Mouse (Mus musculus) MEL (cell line): ENCODE results near the gene Pxylp1. TPM values are rescaled to one million over a fixed set of nuclear protein-coding genes. Genes with fewer than 3 reads are reported as not detected.

Experiments used
- DNase-seq: peaks from one replicate; pipeline ENCODE4 v3.0.0; 2011; ENCODE audit warnings: low read depth, low spot score
- H3K27ac ChIP-seq: 2 replicates; pipeline ENCODE4 v1.5.1; 2012; ENCODE audit warnings: low read depth, mild to moderate bottlenecking, control low read depth, low read length, moderate library complexity; ENCODE audit not compliant: control insufficient read depth
- H3K27me3 ChIP-seq, 2 experiments: fragments of 150-350 bp in 1 of 2; sonication (generic) in 1 of 2; 2 replicates each; pipeline ENCODE4 v1.6.1; 2012; ENCODE audit warnings: low read length in 2 of 2, mild to moderate bottlenecking in 2 of 2, improper control_type of control experiment in 1 of 2, moderate library complexity in 1 of 2; ENCODE audit not compliant: insufficient read depth in 2 of 2, control insufficient read depth in 1 of 2
- H3K36me3 ChIP-seq, 2 experiments: 2 replicates each; pipeline ENCODE4 v1.6.1; 2012 to 2014; ENCODE audit warnings: low read length in 2 of 2, improper control_type of control experiment in 1 of 2, inconsistent platforms in 1 of 2, mild to moderate bottlenecking in 1 of 2; ENCODE audit not compliant: insufficient read depth in 2 of 2, control insufficient read depth in 1 of 2
- H3K4me1 ChIP-seq, 2 experiments: fragments of 150-350 bp in 1 of 2; sonication (generic) in 1 of 2; 2 replicates each; pipeline ENCODE4 v1.6.1; 2012; ENCODE audit warnings: low read length in 2 of 2, improper control_type of control experiment in 1 of 2, mild to moderate bottlenecking in 1 of 2; ENCODE audit not compliant: insufficient read depth in 2 of 2, control insufficient read depth in 1 of 2
- H3K4me3 ChIP-seq, 2 experiments: fragments of 150-350 bp in 1 of 2; sonication (generic) in 1 of 2; 2 replicates each; pipeline ENCODE4 v1.5.1; 2012; ENCODE audit warnings: low read depth in 2 of 2, low read length in 2 of 2, mild to moderate bottlenecking in 2 of 2, moderate library complexity in 2 of 2, control low read depth in 1 of 2, improper control_type of control experiment in 1 of 2; ENCODE audit not compliant: control insufficient read depth in 1 of 2, insufficient read depth in 1 of 2
- H3K79me2 ChIP-seq: 2 replicates; pipeline ENCODE4 v1.6.1; 2012; ENCODE audit warnings: mild to moderate bottlenecking, low read length, moderate library complexity; ENCODE audit not compliant: control insufficient read depth, poor library complexity, insufficient read depth
- H3K9ac ChIP-seq: 2 replicates; pipeline ENCODE4 v1.6.1; 2012; ENCODE audit warnings: low read depth, mild to moderate bottlenecking, control low read depth, low read length, moderate library complexity; ENCODE audit not compliant: control insufficient read depth, poor library complexity, severe bottlenecking
- H3K9me3 ChIP-seq: fragments of 150-350 bp; sonication (generic); replicated peaks from 2 replicates; pipeline ENCODE4 v1.6.1; 2012; ENCODE audit warnings: mild to moderate bottlenecking, low read length, improper control_type of control experiment, moderate library complexity; ENCODE audit not compliant: insufficient read depth
- CTCF ChIP-seq, 3 experiments: IDR thresholded peaks in 2 of 3; conservative IDR thresholded peaks in 1 of 3; 2 replicates each; pipeline ENCODE4 v1.5.1; 2011 to 2012; ENCODE audit warnings: low read length in 3 of 3, low read depth in 2 of 3, mild to moderate bottlenecking in 2 of 3, improper control_type of control experiment in 1 of 3, inconsistent platforms in 1 of 3, mixed read lengths in 1 of 3, moderate library complexity in 1 of 3; ENCODE audit not compliant: control insufficient read depth in 1 of 3, insufficient read depth in 1 of 3, poor library complexity in 1 of 3, severe bottlenecking in 1 of 3
- E2F4 ChIP-seq: IDR thresholded peaks from 2 replicates; pipeline ENCODE4 v1.6.1; 2011; ENCODE audit warnings: low read depth, low read length, improper control_type of control experiment, borderline replicate concordance
- EP300 ChIP-seq, 2 experiments: IDR thresholded peaks; 2 replicates each; pipeline ENCODE4 v1.6.1; 2011; ENCODE audit warnings: improper control_type of control experiment in 2 of 2, low read length in 2 of 2, low read depth in 1 of 2, mild to moderate bottlenecking in 1 of 2
- ETS1 ChIP-seq: IDR thresholded peaks from 2 replicates; pipeline ENCODE4 v1.6.1; 2012; ENCODE audit warnings: low read depth, mild to moderate bottlenecking, inconsistent platforms, low read length, improper control_type of control experiment, moderate library complexity
- GATA1 ChIP-seq: IDR thresholded peaks from 2 replicates; pipeline ENCODE4 v1.6.1; 2011; ENCODE audit warnings: low read depth, low read length, improper control_type of control experiment
- KAT2A ChIP-seq: conservative IDR thresholded peaks from 2 replicates; pipeline ENCODE4 v1.6.1; 2012; ENCODE audit warnings: low read depth, low read length, improper control_type of control experiment, inconsistent platforms
- MAX ChIP-seq: IDR thresholded peaks from 2 replicates; pipeline ENCODE4 v1.6.1; 2011; ENCODE audit warnings: low read length, improper control_type of control experiment
- MAZ ChIP-seq: IDR thresholded peaks from 2 replicates; pipeline ENCODE4 v1.6.1; 2012; ENCODE audit warnings: low read depth, mild to moderate bottlenecking, inconsistent platforms, low read length, improper control_type of control experiment
- MEF2A ChIP-seq: IDR thresholded peaks from 2 replicates; pipeline ENCODE4 v1.6.1; 2014; ENCODE audit warnings: low read depth, mild to moderate bottlenecking, inconsistent platforms, low read length, improper control_type of control experiment; ENCODE audit not compliant: poor library complexity, insufficient replicate concordance, severe bottlenecking; ENCODE audit errors: extremely low read depth
- MXI1 ChIP-seq: IDR thresholded peaks from 2 replicates; pipeline ENCODE4 v1.6.1; 2011; ENCODE audit warnings: mild to moderate bottlenecking, low read depth, low read length, improper control_type of control experiment
- MYB ChIP-seq: IDR thresholded peaks from 2 replicates; pipeline ENCODE4 v1.6.1; 2011; ENCODE audit warnings: mild to moderate bottlenecking, low read depth, low read length, improper control_type of control experiment
- MYC ChIP-seq: IDR thresholded peaks from 2 replicates; pipeline ENCODE4 v1.6.1; 2011; ENCODE audit warnings: low read depth, mild to moderate bottlenecking, low read length, improper control_type of control experiment, moderate library complexity
- NELFE ChIP-seq: IDR thresholded peaks from 2 replicates; pipeline ENCODE4 v1.6.1; 2011; ENCODE audit warnings: low read depth, low read length, improper control_type of control experiment
- NRF1 ChIP-seq: IDR thresholded peaks from 2 replicates; pipeline ENCODE4 v1.6.1; 2014; ENCODE audit warnings: low read depth, mild to moderate bottlenecking, inconsistent platforms, low read length, improper control_type of control experiment, moderate library complexity; ENCODE audit not compliant: poor library complexity, insufficient read depth, severe bottlenecking
- POLR2A ChIP-seq, 2 experiments: IDR thresholded peaks; 2 replicates each; pipeline ENCODE4 v1.6.1; 2011 to 2012; ENCODE audit warnings: low read length in 2 of 2, mild to moderate bottlenecking in 2 of 2, control low read depth in 1 of 2, improper control_type of control experiment in 1 of 2, low read depth in 1 of 2, moderate library complexity in 1 of 2; ENCODE audit not compliant: control insufficient read depth in 1 of 2, insufficient read depth in 1 of 2, poor library complexity in 1 of 2
- POLR2AphosphoS2 ChIP-seq: IDR thresholded peaks from 2 replicates; pipeline ENCODE4 v1.6.1; 2011; ENCODE audit warnings: low read length, improper control_type of control experiment
- POLR2AphosphoS5 ChIP-seq: IDR thresholded peaks from 2 replicates; pipeline ENCODE4 v1.6.1; 2012; ENCODE audit warnings: low read depth, borderline replicate concordance, mild to moderate bottlenecking, inconsistent platforms, low read length, moderate library complexity, mixed read lengths
- RAD21 ChIP-seq: IDR thresholded peaks from 2 replicates; pipeline ENCODE4 v1.6.1; 2011; ENCODE audit warnings: mild to moderate bottlenecking, low read depth, low read length, improper control_type of control experiment
- RCOR1 ChIP-seq: IDR thresholded peaks from 2 replicates; pipeline ENCODE4 v1.6.1; 2012; ENCODE audit warnings: low read depth, mild to moderate bottlenecking, inconsistent platforms, low read length, improper control_type of control experiment
- SIN3A ChIP-seq: IDR thresholded peaks from 2 replicates; pipeline ENCODE4 v1.6.1; 2012; ENCODE audit warnings: low read length, improper control_type of control experiment, inconsistent platforms
- SMC3 ChIP-seq: IDR thresholded peaks from 2 replicates; pipeline ENCODE4 v1.6.1; 2011; ENCODE audit warnings: low read depth, low read length, improper control_type of control experiment
- TAL1 ChIP-seq: IDR thresholded peaks from 2 replicates; pipeline ENCODE4 v1.6.1; 2012; ENCODE audit warnings: mild to moderate bottlenecking, inconsistent platforms, low read length, moderate library complexity, mixed read lengths
- TCF12 ChIP-seq: IDR thresholded peaks from 2 replicates; pipeline ENCODE4 v1.6.1; 2014; ENCODE audit warnings: low read depth, mild to moderate bottlenecking, inconsistent platforms, low read length, improper control_type of control experiment, moderate library complexity
- USF2 ChIP-seq, 2 experiments: IDR thresholded peaks; 2 replicates each; pipeline ENCODE4 v1.6.1; 2011 to 2012; ENCODE audit warnings: improper control_type of control experiment in 2 of 2, low read length in 2 of 2, borderline replicate concordance in 1 of 2, inconsistent platforms in 1 of 2, low read depth in 1 of 2, mild to moderate bottlenecking in 1 of 2; ENCODE audit not compliant: insufficient read depth in 1 of 2
- ZC3H11A ChIP-seq: IDR thresholded peaks from 2 replicates; pipeline ENCODE4 v1.6.1; 2012; ENCODE audit warnings: low read depth, mild to moderate bottlenecking, inconsistent platforms, low read length, improper control_type of control experiment
- ZKSCAN1 ChIP-seq: IDR thresholded peaks from 2 replicates; pipeline ENCODE4 v1.6.1; 2012; ENCODE audit warnings: low read depth, mild to moderate bottlenecking, inconsistent platforms, low read length, improper control_type of control experiment, moderate library complexity
- ZMIZ1 ChIP-seq: IDR thresholded peaks from 2 replicates; pipeline ENCODE4 v1.6.1; 2012; ENCODE audit warnings: low read depth, mild to moderate bottlenecking, inconsistent platforms, low read length, improper control_type of control experiment, moderate library complexity
- ZNF384 ChIP-seq: IDR thresholded peaks from 2 replicates; pipeline ENCODE4 v1.6.1; 2012; ENCODE audit warnings: low read depth, mild to moderate bottlenecking, inconsistent platforms, low read length, improper control_type of control experiment
- polyA plus RNA-seq, 2 experiments: library from polyadenylated mRNA; stranded (reverse) in 1 of 2; unstranded in 1 of 2; fragments of >175 nt in 1 of 2; fragments of >200 nt in 1 of 2; gene quantifications; 2 replicates each; pipeline versions ENCODE4 v1.2.1 to v1.2.4; 2012; ENCODE audit warnings: low replicate concordance in 2 of 2, low read depth in 1 of 2; ENCODE audit not compliant: insufficient read length in 2 of 2, insufficient read depth in 1 of 2, missing spikeins in 1 of 2
- total RNA-seq: library from RNA; depleted of rRNA; stranded (reverse); fragments of 300-350 nt; gene quantifications from 2 replicates; pipeline ENCODE4 v1.2.3, GENCODE M21; 2012

The Pxylp1 gene
- total and polyA plus RNA-seq, 3 experiments = 5.7 to 9.9 TPM; not detected in 1

DNA sequence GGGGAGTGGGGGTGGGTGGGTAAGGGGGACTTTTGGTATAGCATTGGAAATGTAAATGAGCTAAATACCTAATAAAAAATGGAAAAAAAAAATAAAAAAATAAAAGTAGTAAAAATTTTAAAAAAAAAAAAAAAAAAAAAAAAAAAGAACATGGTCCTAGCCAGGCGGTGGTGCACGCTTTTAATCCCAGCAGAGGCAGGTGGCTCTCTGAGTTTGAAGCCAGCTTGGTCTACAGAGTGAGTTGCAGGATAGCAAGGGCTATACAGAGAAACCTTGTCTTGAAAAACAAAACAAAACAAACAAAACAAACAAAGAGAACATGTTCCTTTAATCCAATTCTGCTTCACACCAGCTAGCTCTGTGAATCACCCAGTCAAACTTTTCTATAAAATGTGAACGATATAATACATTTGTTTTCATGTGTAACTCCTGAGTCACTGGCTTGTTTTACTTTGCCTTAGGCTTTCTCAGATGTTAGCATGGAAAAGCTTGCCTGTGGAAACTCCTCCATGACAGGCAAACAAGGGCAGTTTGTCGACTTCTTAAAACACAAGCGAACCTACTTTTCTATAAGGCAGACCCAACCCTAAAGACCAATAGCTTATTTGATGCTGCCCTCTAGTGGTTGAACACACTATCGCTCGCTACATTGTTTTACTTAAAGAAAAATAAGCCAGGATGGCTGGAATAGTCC is 74.2 kb downstream of the Pxylp1 start (continued):
- TF ChIP-seq MAZ (no peak), GATA1 (no peak)

DNA sequence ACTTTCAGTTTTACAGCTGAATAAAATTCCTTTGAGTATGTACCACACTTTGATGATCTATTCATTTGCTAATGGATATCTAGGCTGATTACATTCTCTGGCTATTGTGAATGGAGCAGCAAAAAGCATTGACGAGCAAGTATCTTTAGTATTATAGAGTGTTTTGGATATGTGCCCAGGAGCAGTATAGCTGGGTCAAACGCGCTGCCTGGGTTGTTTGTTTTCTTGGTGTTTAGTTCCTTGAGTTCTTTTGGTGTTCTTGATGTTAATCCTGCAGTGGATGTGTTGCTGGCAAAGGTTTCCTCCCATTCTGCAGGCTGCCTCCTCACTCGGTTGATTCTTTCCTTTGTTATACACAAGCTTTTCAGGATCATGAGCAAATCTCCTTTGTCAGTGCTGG is 80.5 kb downstream of the Pxylp1 start:
- Histone ChIP-seq H3K9me3 (no peaks in the 10 kb centered on the region), H3K27me3 (no peaks in the 10 kb centered on the region), H3K36me3 (no peaks in the 10 kb centered on the region), H3K79me2 (no peaks in the 10 kb centered on the region), H3K9ac (no peak overlapping the region), H3K27ac (no peak overlapping the region), H3K4me1 (no peaks in the 10 kb centered on the region), H3K4me3 (no peak overlapping the region)
- no peak for DNase-seq
- TF ChIP-seq NELFE = no peak
- TF ChIP-seq ZC3H11A = no peak
- TF ChIP-seq MYC = no peak
- no peak for TF ChIP-seq NRF1
- TF ChIP-seq POLR2AphosphoS5 = no peak
- TF ChIP-seq POLR2A (IDR thresholded peaks at IDR 0.05; ENCODE audit: control insufficient read depth in 1 of 2, insufficient read depth in 1 of 2, low read depth in 1 of 2, low read length in 2 of 2, poor library complexity in 1 of 2) = no peak
- TF ChIP-seq MYB = no peak
- no peak for TF ChIP-seq ZMIZ1
- no peak for TF ChIP-seq RCOR1

DNA sequence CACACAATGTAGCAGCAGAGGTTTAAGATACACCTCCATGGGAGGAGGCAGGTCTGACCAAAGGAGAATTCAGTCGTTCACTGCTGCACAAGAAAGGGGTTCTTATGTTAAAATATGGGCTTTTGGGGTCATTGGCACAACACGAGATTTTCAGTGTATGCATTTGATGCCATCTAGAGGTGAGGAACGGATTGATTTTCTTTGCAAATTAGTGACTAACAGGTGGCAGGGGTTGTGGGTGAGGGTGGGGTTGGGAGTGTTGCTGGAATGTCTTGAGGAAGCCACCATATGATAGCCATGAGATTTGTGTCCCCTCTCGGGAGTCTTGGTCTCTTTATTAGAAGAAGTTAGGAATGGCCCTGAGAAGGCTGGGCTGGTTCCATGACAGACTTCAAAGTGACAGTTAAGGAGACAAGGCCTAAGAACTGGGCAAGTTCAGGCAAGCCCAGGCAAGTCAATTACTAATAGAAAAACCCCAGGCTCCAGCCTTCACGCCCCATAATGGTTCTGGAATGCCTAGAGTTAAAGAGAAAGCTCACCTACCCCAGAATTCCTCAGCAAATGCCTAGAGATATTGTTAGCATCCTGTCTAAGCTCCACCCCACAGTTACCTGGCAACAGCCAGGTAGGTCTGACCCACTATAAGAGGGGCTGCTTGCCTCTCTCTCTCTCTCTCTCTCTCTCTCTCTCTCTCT is 92.2 kb downstream of the Pxylp1 start:
- no peaks in the 10 kb centered on the region for H3K79me2 ChIP-seq
- TF ChIP-seq SMC3 (peak; percentile 85), MEF2A (no peak), E2F4 (no peak), SIN3A (0 out of 2 replicates have a peak, but pooled peaks have one; percentile 22), ZKSCAN1 (no peak), NRF1 (no peak), ETS1 (no peak), TAL1 (no peak), ZC3H11A (peak; percentile 85), TCF12 (no peak), USF2 (IDR thresholded peaks at IDR 0.05; ENCODE audit: borderline replicate concordance in 1 of 2, insufficient read depth in 1 of 2, low read depth in 1 of 2, low read length in 2 of 2) (no peak), ZNF384 (no peak), MXI1 (0 out of 2 replicates have a peak, but pooled peaks have one; percentile 19), KAT2A (no peak), RAD21 (peak; percentile 89), MAX (no peak), EP300 (IDR thresholded peaks at IDR 0.05; ENCODE audit: low read depth in 1 of 2, low read length in 2 of 2) (no peak), POLR2AphosphoS2 (no peak), CTCF (IDR thresholded peaks at IDR 0.05 in 2 of 3, conservative IDR thresholded peaks at IDR 0.05 in 1 of 3; ENCODE audit: control insufficient read depth in 1 of 3, insufficient read depth in 1 of 3, low read depth in 2 of 3, low read length in 3 of 3, poor library complexity in 1 of 3, severe bottlenecking in 1 of 3) (peak in 2 of 3 experiments; percentile 40 to 88; a peak in 4 of 6 replicates)

More for the DNA sequence above, 92.2 kb downstream of the Pxylp1 start:
- Histone ChIP-seq H3K27ac (no peak overlapping the region), H3K4me3 (no peak overlapping the region), H3K36me3 (peaks cover 0 to 4% of the 10 kb centered on the region in 2 experiments; a peak in 1 of 4 replicates), H3K9me3 (no peaks in the 10 kb centered on the region), H3K4me1 (peaks cover 6% of the 10 kb centered on the region in 2 experiments; a peak in 2 of 4 replicates), H3K9ac (no peak overlapping the region), H3K27me3 (no peaks in the 10 kb centered on the region)
- peak; percentile 66 for DNase-seq
